Mouse (Mus musculus) layer of hippocampus, postnatal 25 days (tissue): ENCODE measurements around the gene Acss1. TPM values are rescaled to one million over a fixed set of nuclear protein-coding genes. Genes with fewer than 3 reads are reported as not detected.

ENCODE experiments used
- DNase-seq, 2 experiments: peaks; one replicate each; pipeline ENCODE4 v3.0.0; 2022; ENCODE audit warnings: mixed read lengths in 2 of 2, low spot score in 1 of 2; ENCODE audit errors: extremely low spot score in 1 of 2
- total RNA-seq, 2 experiments: library from RNA; stranded (reverse); gene quantifications; 2 replicates each; pipeline ENCODE4 v1.2.3; 2021

Acss1 gene
- total RNA-seq, 2 experiments from 2014 or later: 22.9 to 32.2 TPM

DNA sequence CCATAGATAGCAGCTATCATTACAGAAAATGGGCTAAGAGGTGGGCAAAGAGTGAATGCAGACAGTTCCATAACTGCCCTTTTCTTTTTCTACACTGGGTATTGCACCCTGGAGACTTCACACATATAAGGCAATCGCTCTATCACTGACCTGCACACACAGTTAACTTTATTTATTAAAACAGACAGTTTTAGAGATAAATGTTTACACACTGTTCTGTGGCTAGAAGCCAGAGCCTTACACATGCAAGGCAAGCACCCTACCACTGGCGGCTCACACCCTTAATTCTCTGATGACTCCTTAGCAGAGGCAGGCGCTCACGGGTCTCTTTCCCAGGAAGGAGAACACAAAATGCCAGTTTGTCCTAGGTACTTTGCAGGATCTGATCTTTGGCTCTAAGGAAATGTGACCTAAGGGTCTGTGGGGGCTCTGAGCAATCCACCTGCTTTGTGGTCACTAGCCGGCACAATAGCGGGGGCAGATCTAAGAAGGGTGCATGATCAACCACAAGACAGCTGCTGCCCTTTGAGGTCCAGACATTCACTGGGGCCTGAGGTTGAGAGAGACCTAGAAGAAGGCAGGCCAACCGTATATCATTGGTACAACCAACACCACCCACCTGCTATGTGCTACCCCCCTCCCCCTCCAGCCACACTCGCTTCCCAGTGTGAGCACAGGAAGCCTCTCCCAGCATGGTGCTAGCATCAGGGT is 21.7 kb downstream of the Acss1 start:
- DNase-seq: no peak

DNA sequence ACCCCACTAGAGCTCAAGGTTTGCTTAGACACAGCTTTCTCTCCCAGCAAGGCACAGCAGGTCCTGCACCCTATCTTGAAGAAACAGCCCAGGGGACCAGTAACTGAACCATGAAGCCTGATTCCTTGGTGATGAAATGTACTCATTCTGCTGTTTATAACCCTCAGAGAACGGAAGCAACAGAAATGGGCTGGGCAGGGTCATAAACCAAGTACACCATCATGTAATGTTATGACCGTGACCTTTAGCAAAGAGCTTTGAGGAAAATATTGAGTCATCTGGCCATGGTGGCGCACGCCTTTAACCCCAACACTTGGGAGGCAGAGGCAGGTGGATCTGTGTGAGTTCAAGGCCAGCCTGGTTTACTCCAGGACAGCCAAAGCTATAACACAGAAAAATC is 23.1 kb downstream of the Acss1 start:
- DNase-seq: no peak

DNA sequence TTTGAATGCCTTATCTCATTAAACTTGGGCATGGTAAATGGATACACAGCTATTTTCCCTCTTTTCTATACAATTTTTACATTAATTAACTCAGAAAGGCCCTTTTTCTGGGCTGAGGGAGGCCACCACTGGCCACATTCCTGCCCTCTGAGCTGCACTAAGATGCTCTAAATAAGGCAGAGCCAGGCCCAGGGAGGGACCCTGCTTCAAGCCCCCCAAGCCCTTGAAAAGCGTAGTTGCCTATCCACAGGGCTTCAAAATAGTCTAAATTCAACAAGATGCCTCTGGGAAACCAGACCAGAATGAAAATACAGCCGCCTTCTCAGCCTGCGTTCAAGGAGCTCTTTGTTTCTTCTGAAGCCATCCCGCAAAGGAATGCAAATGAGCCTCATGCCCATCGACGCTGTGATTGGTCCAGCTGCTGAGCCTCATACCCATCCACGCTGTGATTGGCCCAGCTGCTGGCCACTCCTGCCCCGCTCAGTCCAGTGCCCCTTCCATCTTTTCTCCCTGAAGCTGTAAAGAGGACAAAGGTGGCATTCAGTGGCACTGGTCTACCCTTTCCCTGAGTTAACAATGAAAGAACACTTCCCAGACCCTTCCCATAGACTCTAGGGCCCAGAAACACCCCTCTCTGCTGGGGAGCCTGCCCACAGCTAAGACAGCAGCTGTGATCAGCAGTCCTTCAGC is 24.4 kb downstream of the Acss1 start:
- no peak for DNase-seq

DNA sequence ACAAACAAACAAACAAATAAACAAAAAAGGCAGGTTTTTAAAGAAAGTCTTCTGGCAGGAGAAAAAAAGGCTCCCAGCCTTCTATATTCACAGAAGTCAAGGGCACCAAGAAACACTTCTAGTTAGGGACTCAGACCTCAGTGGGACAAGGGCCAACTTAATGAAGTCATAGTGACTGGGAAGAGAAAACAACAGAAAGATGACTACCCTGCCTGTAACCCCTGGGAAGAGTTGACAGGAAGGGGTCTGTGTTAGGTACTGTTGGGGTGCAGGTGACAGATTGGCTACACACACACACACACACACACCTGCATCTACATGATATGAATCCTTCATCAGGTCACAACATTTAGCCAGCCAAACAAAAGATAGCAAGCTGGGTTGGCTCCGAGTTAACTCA is 25.1 kb downstream of the Acss1 start:
- no peak for DNase-seq

DNA sequence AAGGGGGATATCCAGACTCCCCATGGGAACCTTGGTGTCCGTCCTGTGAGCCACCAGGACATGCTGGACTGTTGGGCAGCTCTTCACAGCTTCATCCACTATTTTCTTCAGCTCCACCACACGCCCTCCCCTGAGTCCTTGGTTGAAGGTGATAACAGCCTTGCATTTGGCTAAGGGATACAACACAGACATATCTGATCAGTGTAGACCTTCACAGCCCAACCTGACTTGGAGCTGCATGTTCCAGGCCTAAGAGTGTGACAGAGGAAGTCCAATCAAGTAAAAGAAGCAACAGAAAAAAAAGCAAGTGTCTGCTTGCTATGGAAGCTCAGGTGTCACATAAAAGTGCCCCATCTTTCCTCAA is 29.9 kb downstream of the Acss1 start:
- no peak for DNase-seq

DNA sequence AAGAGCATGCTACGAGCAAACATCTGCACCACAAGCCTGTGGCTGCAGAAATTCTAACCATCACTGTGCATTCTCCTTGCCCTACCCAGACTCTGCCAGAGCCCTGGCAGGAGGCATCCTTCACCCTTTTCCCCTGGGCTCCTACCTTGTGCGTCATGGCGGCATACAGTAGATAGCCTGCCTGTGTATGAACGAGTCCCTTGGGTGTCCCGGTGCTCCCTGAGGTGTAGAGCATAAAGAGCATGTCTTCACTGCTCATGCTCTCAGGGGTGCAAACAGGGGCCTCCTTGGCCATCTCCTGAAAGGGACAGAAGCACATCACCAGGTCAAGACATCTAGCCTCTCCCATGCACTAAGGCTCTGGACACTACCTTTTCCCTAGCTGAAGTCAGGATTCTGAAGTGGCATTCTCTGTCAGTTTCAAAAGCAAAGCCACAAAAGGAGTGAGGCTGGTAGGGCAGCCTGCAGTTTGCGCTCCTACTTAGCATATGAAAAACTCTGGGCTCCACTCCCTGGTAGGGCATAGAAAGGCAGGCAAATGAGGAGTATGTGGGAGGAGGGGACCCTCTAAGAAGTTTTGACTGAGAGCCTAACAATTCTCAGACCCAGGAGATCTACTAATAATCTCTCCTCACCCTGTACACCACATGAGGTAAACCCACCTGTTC is 30.5 kb downstream of the Acss1 start:
- no peak for DNase-seq

DNA sequence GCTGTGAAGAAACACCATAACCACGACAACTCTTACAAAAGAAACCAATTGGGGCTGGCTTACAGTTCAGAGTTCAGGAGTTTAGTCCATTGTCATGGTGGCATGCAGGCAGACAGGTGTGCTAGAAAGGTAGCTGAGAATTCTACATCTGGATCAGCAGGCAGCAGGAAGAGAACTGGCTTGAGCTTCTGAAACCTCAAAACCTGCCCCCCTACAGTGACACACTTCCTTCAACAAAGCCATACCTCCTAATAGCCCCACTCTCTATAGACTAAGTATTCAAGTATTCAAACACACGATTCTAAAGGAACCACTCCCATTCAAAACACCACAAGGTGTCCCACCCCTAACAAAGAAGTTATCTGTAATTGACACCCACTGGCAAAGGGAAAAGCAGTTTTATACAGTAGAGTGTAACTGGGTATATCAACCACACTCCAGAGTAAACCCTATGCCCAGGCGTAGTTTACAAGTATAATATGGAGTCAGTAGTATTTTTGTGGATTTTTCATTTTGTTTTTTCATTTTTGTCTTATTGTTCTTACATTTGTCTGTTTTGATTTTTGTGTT is 32.3 kb downstream of the Acss1 start:
- DNase-seq: no peak

DNA sequence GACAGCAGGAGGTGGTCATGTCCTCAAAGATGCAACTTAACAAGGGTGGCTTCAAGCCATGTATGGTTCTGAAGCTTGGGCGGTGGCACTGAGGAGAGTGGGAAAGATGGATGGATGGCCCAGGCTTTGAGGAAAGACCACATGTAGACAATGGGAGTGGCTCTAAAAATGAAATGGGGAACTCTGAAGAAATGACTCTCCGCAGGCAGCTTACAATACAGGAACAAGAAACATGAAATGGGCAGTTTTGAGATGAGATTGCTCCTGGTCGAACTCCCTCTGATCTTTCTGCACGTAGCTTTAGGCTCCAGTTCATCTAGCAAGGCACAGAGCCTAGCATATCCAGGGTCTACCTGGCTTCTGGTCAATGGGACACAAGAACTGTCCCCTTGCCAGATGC is 39.0 kb downstream of the Acss1 start:
- no peak for DNase-seq

DNA sequence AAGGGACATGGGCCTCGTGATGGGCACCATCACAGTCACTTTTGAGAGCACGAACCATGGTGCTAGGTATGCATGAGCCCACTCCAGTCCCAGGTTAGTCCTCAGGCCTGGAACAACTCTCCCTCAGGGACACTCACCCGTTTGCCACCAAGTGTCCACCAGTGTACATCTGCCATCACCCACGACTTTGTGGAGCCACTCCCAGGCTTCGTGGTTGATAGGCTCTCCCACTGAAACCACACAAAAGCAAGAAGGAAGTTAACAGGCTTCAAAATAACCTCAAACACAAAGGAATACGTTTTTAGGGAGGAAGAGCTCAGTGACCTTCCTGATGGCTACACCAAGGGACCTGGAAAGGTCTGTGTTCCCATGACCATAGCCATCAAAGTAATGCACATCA is 41.2 kb downstream of the Acss1 start:
- no peak for DNase-seq

DNA sequence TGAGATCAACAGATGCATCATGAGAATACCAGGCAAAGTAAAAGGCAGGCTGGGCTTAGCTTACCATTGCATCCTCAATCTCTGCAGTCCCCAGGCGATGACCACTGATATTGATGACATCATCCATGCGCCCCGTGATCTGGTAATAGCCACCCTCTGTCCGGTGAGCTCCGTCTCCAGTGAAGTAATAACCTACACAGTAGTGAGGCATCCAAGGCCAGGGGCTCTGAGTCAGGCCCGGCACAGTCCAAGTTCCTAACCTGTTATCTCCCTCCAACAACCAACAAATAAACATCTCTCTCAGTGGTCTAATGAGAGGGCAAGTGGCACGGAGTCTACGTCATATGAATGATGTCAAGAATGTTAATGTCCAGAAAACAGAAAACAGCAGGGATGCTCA is 43.4 kb downstream of the Acss1 start:
- no peak for DNase-seq

DNA sequence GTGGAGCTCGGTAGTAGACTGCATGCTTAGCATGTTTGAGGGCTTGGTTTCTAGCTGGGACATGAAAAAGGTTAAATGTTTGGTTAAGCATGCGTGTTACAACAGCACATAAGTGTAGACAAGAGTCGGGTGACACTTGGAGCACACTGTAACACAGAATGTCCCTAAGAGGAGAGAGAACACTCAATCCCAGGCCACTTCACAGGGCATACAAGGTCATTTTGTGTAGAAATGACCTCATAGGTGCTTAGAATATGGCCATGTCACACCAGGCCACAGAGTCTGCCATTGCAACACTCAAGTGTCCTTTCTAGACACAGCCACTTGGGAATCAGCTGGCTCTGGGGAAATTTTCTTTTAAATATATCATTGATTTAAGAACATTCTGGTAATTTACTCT is 44.3 kb downstream of the Acss1 start:
- no peak for DNase-seq

DNA sequence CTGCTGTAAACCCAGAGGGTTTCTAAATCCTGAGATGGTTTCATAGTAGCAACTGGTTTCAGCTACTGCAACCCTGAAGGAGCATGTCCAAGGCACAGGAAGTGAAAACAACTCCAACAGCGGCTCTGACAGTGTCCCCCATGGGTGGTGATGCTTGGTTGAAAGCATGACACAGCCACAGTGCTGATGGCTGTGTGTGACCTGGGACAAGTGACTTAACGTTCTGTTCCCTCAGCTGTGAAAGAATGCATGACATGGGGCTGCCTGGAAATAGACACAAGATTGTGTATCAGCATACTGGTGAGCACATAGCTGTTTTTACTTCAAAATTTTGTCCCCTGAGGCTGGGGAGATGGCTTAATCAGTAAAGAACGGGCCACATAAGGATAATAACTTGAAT is 46.6 kb downstream of the Acss1 start:
- no peak for DNase-seq

DNA sequence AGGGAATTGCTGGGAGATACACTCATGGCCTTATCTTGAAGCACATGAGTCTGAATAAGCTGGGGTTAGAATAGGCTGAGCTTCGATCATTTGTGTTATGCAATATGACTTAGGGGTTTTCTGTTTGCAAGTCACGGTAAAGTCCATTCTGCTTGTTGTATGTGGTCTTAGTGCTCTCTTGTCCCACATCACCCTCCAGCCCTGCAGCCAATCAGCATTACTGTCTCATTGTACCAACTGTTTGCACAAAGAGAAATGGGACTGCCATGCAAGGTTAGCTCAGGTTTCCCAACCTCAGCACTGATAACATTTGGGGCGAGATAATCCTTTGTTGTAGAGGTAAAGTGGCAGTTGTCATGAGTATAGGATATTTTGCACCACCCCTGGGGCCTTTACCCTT is 58.2 kb downstream of the Acss1 start:
- no peak for DNase-seq

DNA sequence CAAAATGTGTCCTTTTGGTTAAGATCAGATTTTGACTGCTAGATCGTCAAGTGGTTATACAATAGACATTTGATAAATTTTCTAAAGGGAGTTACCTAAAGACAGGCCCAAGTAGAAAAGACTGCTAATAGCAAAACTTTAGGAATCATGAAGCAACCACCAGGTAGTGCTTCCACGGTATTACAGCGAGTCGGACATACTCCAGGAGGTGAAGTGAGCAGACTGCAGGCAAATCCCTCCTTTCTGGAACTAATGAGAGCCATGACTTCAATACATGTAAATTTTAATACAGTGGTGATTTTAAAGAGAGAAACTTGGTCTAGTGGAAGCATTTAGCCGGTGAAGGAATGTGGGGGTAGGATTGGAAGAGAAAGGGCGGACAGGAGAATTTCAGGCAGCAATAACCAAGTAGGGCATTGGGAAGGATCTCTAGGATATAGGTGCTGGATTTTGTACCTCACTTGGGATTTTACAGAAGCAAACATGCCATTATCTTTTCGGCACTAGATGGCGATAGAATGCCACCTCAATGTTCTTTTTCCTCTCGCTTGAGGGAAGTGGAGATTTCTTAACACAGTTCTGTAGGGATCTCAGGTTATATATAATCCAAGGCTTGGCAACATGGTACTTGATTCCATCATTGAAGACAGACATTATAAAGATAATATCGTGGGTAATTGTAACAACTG is 59.3 kb downstream of the Acss1 start:
- peak; percentile 17 to 56 for DNase-seq

DNA sequence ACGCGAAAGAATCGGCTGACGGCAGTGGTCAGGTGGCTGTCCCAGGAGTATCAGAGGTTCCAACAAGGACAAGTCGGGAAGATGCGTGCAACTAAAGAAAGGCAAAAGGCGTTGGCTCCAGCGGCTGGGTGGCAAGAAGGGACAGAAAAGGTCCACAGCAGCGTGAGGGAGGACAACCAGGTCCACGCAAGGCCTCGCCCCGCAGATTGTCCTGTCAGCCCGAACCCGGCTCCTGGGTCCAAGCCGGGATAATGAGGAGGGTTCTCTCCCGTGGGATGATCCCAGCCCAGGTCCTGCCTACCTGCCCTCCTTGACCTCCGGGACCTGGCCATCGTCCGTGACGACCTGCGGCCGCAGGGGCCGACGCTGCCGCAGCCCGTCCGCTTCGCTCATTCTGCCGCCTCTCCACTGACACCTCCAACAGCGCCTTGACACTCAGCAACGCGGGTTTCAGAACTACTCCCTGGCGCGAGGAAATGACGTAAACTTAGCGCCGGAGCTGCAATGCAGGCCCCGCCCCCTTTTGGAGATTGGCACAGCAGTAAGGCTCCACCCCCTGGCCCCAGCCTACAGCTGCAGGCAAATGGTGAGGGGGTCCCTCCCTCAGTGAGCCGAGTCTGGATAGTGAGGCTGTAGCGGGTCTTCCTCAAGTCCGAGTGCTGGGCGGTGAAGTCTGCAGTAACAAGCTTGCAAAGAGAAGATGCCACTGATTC is 60.1 kb downstream of the Acss1 start, which contains the start of gene Apmap:
Gene Apmap, minus strand, starts transcription at position 481 of the 713 bp plus-strand sequence.
- peak; percentile 94 for DNase-seq

DNA sequence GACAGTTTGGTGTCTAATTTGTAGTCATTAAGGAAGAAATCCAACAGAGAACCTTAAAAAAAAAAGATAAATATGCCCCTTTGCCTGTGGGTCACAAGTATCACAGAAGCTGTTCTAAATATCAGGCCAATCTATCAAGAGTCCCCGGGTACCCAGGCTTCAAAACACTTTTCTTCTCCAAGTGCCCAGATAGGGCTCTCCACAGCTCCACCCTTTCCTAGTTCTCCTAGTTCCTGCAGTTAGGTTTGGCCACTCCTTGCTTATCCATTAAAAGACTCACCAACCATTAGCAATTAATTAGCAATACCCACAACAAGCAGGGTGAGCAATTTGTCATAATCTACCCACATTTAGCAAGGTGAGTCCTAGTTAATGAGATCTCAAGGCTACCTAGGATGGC is 61.2 kb downstream of the Acss1 start:
- DNase-seq: no peak

DNA sequence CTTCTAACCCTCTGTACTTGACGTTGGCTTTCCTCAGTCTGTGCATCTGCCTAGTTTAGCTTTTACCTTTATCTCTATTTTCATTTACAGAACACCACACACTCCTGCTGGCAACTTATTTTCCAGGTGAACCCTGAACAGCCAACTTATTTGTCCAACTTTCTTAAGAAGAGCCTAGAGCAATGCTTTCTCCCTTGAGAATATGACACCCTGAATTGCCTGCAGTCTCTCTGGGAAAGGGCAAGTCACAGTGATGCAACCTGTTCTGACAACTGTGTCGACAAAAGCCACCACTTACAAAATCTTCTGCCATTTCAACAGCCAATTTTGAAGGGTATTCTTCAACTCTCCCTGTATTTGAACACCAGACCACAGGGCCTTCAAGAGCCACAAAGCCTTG is 63.5 kb downstream of the Acss1 start:
- DNase-seq: no peak

DNA sequence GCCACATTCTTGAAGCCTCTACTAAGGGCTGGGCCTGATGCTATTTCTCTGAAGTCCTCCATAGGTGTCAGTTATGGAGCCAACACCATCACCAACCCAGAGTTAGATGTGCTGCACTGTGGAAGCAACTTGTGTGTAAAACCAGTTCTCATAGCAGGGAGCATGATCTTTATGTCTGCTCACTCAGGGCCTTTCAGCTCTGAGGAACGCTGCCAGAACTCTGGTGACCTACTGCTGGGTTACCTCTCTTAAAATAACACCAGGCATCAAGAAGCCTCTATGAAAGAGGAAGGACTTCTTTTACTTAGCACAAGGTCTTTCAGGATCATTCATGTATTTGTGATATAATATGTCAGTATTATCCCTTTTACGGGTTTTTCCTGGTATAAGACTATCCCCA is 66.1 kb downstream of the Acss1 start:
- DNase-seq: no peak

DNA sequence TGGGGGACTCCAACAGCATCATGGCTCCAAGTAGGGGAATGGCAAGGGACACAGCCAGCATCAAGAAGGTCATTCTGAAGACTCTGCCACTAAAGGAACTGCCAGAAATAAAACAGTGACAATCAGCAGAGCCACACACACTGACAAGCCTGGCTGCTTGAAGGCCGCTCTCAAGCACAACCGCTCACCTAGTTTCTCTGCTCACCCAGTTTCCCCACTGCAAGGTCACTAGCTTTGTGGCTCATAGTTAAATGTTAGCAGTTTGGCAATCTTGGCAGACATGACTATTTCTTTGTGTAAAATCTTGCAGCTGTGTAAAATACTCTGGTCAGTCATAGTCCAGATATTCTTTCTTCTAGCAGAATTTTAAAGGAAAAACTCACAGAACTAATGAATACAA is 68.0 kb downstream of the Acss1 start:
- DNase-seq: no peak
